Mouse (Mus musculus) cortical plate, adult 2 months (tissue): ENCODE measurements around the gene Gpatch1. TPM values are rescaled to one million over a fixed set of nuclear protein-coding genes. Genes with fewer than 3 reads are reported as not detected.
"Not testable (repeated sequence)": the region's sequence is repeated elsewhere in the genome, so short reads cannot be mapped to it uniquely, and the experiment has no call there.

Source experiments
- H3K27ac ChIP-seq: fragments of 200-500 bp; 2 replicates; pipeline ENCODE4 v1.5.1; 2012; ENCODE audit warnings: low read length, control low read depth, inconsistent platforms; ENCODE audit not compliant: insufficient read depth
- H3K4me1 ChIP-seq: fragments of 200-500 bp; 2 replicates; pipeline ENCODE4 v1.6.1; 2011; ENCODE audit warnings: low read length; ENCODE audit not compliant: control insufficient read depth, insufficient read depth
- H3K4me3 ChIP-seq: fragments of 200-500 bp; 2 replicates; pipeline ENCODE4 v1.5.1; 2011; ENCODE audit warnings: mild to moderate bottlenecking, low read length, control low read depth; ENCODE audit not compliant: insufficient read depth
- CTCF ChIP-seq: fragments of 200-500 bp; IDR thresholded peaks from 2 replicates; pipeline ENCODE4 v1.5.1; 2011; ENCODE audit warnings: mild to moderate bottlenecking, control low read depth, low read length; ENCODE audit not compliant: insufficient read depth; ENCODE audit errors: extremely low read depth
- POLR2A ChIP-seq: fragments of 200-500 bp; IDR thresholded peaks from 2 replicates; pipeline ENCODE4 v1.6.1; 2011; ENCODE audit warnings: mild to moderate bottlenecking, low read length, control low read depth; ENCODE audit not compliant: insufficient read depth; ENCODE audit errors: extremely low read depth
- polyA plus RNA-seq: library from polyadenylated mRNA; depleted of rRNA; stranded (reverse); fragments of >200 nt; gene quantifications from 2 replicates; pipeline ENCODE4 v1.2.3, GENCODE M21; 2012

The Gpatch1 gene
- polyA plus RNA-seq, 1 experiment, result 21.7 TPM

GRCm38 (mm10) chr7:35322732-35323420, 4.6 kb upstream of the Gpatch1 start:
- no peak overlapping the region for H3K4me3 ChIP-seq

GRCm38 (mm10) chr7:35322161-35322560, 3.9 kb upstream of the Gpatch1 start:
- peaks cover 2% of the 10 kb centered on the region for H3K4me1 ChIP-seq
- no peak overlapping the region for H3K27ac ChIP-seq
- no peak for TF ChIP-seq CTCF
- TF ChIP-seq POLR2A, result no peak
- no peak overlapping the region for H3K4me3 ChIP-seq

More at GRCm38 (mm10) chr7:35322732-35323420, 4.6 kb upstream of the Gpatch1 start:
- H3K4me1 ChIP-seq, result no peaks in the 10 kb centered on the region
- no peak for TF ChIP-seq CTCF
- TF ChIP-seq POLR2A, result no peak
- H3K27ac ChIP-seq, result no peak overlapping the region

GRCm38 (mm10) chr7:35319755-35320154, 1.5 kb upstream of the Gpatch1 start:
- Histone ChIP-seq H3K4me3 (no peak overlapping the region), H3K4me1 (peaks cover 2% of the 10 kb centered on the region), H3K27ac (no peak overlapping the region)
- TF ChIP-seq CTCF (no peak), POLR2A (no peak)

- not testable (repeated sequence) for H3K27ac ChIP-seq, H3K4me1 ChIP-seq, H3K4me3 ChIP-seq
Observed at GRCm38 (mm10) chr7:35319221-35319620, 981 bp upstream of the Gpatch1 start.

- no peak overlapping the region for H3K27ac ChIP-seq
- no peak for TF ChIP-seq CTCF
- TF ChIP-seq POLR2A, result no peak
- H3K4me3 ChIP-seq, result no peak overlapping the region
- peaks cover 2% of the 10 kb centered on the region for H3K4me1 ChIP-seq
Observed at GRCm38 (mm10) chr7:35314156-35314555, 4.1 kb downstream of the Gpatch1 start.

GRCm38 (mm10) chr7:35311214-35311613, 7.0 kb downstream of the Gpatch1 start:
- Histone ChIP-seq H3K27ac (no peak overlapping the region), H3K4me1 (no peaks in the 10 kb centered on the region), H3K4me3 (no peak overlapping the region)
- TF ChIP-seq CTCF, result no peak
- TF ChIP-seq POLR2A, result no peak

- TF ChIP-seq POLR2A (no peak), CTCF (no peak)
- no peaks in the 10 kb centered on the region for H3K4me1 ChIP-seq
- H3K27ac ChIP-seq, result no peak overlapping the region
- no peak overlapping the region for H3K4me3 ChIP-seq
Observed at GRCm38 (mm10) chr7:35300792-35301191, 17.4 kb downstream of the Gpatch1 start.

GRCm38 (mm10) chr7:35299656-35300055, 18.6 kb downstream of the Gpatch1 start:
- Histone ChIP-seq H3K4me1 (no peaks in the 10 kb centered on the region), H3K4me3 (no peak overlapping the region), H3K27ac (peak overlapping the region; percentile 93; the same call in 1 of the 2 replicates)
- TF ChIP-seq CTCF (no peak), POLR2A (no peak)

GRCm38 (mm10) chr7:35297886-35298285, 20.4 kb downstream of the Gpatch1 start:
- TF ChIP-seq CTCF (0 out of 2 replicates have a peak, but pooled peaks have one; percentile 13), POLR2A (no peak)
- no peak overlapping the region for H3K27ac ChIP-seq
- no peaks in the 10 kb centered on the region for H3K4me1 ChIP-seq
- H3K4me3 ChIP-seq, result no peak overlapping the region

GRCm38 (mm10) chr7:35295631-35296030, 22.6 kb downstream of the Gpatch1 start:
- TF ChIP-seq POLR2A (no peak), CTCF (no peak)
- Histone ChIP-seq H3K4me3 (no peak overlapping the region), H3K4me1 (no peaks in the 10 kb centered on the region), H3K27ac (no peak overlapping the region)

GRCm38 (mm10) chr7:35293464-35293863, 24.8 kb downstream of the Gpatch1 start:
- no peak for TF ChIP-seq CTCF
- no peak for TF ChIP-seq POLR2A
- Histone ChIP-seq H3K4me3 (no peak overlapping the region), H3K4me1 (no peaks in the 10 kb centered on the region)

More at GRCm38 (mm10) chr7:35293464-35293863, 24.8 kb downstream of the Gpatch1 start:
- no peak overlapping the region for H3K27ac ChIP-seq
